Mouse (Mus musculus): ENCODE measurements around the gene Cyb5d2.
A peak's percentile ranks its signal among the peaks of the same experiment; 100 is the strongest.
"Not testable (repeated sequence)": the region's sequence is repeated elsewhere in the genome, so short reads cannot be mapped to it uniquely, and the experiment has no call there.

Cyb5d2 gene

DNA sequence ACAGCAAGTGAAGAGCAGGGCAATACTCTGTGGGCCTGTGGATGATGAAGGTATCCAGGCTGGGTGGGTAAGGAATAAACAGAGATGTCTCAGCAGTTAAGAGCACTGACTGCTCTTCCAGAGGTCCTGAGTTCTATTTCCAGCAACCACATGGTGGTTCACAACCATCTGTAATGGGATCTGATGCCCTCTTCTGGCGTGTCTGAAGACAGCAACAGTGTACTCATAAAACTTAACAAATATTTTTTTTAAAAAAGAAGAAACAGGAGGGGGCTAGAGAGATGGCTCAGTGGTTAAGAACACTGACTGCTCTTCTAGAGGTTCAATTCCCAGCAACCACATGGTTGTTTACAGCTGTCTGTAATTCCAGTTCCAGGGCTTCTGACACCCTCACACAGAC, 23.3 kb downstream of the Cyb5d2 start:
- DNase-seq (ENCODE audit: low spot score in 2 of 2) = not testable (repeated sequence)

- no peak for DNase-seq (ENCODE audit: low spot score in 2 of 2)
Observed at GRCm38 (mm10) chr11:72771461-72771860, 24.5 kb downstream of the Cyb5d2 start.

DNA sequence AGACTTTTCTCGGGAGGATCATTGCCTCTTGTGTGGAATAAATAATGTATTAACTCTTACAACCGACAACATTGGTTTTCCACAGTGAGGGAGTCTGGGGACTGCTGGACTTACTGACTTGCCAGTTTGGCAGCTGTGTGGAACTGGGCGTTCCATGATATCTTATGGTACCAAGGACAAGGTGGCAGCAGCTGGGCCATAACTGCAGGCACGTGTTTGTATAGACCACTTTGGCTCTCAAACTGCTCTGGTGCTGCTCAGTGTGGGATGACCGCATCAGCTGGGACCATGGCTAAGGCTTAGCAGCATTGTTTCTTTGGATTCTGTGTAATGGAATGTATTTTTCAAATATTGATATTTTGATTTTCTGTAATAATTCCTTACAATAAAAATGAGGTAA, 25.1 kb downstream of the Cyb5d2 start:
- DNase-seq (ENCODE audit: low spot score in 2 of 2) = no peak

DNA sequence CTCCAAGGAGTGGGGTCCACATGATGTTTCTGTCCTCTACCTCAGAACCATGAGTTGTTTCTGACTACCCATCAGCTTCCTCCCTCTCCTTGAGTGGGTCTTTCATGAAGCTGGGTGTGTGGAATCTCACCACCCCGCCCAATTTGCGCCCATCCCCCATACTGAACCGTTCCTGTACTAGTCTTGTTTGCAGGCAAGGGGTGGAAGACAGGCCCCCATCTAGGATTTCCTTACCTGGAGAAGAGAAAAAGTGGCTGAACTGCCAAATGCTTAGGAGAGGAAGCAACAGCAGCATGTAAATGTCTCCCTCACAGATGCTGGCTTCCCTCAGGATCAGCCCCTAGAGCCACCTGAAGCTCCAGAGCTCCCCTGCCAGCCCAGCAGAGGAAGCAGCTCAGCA, 25.6 kb downstream of the Cyb5d2 start:
- no peak for DNase-seq (ENCODE audit: low spot score in 2 of 2)

GRCm38 (mm10) chr11:72769061-72769460, 26.9 kb downstream of the Cyb5d2 start:
- no peak for DNase-seq (ENCODE audit: low spot score in 2 of 2)

GRCm38 (mm10) chr11:72767716-72768115, 28.2 kb downstream of the Cyb5d2 start:
- DNase-seq (ENCODE audit: low spot score in 2 of 2) = no peak

GRCm38 (mm10) chr11:72764270-72764669, 31.7 kb downstream of the Cyb5d2 start:
- DNase-seq (ENCODE audit: low spot score in 2 of 2) = no peak

GRCm38 (mm10) chr11:72760781-72761180, 35.2 kb downstream of the Cyb5d2 start:
- no peak for DNase-seq (ENCODE audit: low spot score in 2 of 2)

DNA sequence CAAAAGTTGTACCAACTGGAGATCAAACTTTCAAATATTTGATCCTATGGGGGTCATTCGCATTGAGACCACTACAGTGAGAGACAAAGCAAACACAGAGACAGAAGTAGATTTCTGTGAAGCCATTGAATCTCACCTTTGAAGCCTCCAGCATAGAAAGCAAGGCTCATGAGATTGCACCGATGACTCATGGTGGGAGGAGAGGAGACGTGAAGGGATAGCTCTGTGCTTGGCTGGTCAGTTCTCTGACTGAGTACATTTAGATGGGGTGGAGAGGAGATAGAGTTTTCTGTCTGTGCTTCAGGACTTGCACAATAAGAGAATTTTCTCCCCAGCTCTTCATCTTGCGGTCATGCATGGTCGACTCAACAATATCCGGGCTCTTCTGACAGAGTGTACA, 36.4 kb downstream of the Cyb5d2 start:
- DNase-seq (ENCODE audit: low spot score in 2 of 2) = no peak

DNA sequence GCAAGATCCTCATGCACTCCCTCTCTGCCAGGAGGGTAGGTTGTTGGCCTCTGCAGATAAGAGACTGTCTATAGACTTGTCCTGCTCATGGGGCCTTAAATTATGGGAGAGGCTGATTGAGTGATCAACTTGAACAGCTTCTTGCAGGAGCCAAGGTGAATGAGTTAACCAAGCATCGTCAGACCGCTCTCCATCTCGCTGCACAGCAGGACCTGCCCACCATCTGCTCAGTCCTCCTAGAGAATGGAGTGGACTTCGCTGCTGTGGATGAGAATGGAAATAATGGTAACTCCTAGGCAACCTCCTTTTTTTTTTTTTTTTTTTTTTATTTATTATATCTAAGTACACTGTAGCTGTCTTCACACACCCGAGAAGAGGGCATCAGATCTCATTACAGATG, 37.6 kb downstream of the Cyb5d2 start:
- no peak for DNase-seq (ENCODE audit: low spot score in 2 of 2)

DNA sequence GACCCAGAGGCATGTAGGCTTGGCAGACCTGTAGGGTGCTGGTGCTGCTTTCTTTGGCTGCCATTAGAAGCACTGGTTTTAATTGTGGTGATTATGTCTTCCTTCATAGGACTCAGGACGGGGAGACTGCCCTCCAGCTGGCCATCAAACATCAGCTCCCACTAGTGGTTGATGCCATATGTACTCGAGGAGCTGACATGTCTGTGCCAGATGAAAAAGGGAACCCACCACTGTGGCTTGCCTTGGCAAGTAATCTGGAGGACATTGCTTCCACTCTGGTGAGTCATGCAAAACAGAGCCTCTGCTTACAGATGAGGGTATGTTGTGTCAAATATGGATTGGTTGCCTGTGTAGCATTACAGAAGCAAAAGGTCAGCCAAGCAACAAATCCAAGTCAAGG, 44.0 kb downstream of the Cyb5d2 start:
- no peak for DNase-seq (ENCODE audit: low spot score in 2 of 2)

GRCm38 (mm10) chr11:72739048-72739447, 56.9 kb downstream of the Cyb5d2 start:
- DNase-seq (ENCODE audit: low spot score in 2 of 2) = no peak

DNA sequence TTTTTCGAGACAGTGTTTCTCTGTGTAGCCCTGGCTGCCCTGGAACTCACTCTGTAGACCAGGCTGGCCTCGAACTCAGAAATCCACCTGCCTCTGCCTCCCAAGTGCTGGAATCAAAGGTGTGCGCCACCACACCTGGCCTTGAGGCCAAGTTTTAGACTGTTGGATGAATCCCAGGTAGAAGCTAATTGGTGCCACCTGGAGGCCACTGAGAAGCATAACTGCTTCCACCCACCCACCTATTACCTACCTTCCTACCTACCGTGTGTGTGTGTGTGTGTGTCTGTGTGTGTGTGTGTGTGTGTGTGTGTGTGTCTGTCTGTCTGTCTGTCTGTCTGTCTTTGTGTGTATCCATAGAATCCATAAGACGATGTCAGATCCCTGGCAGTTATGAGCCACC, 58.4 kb downstream of the Cyb5d2 start:
- peak in 1 of 2 experiments; percentile 36 for DNase-seq (ENCODE audit: low spot score in 2 of 2)

- no peak for DNase-seq (ENCODE audit: low spot score in 2 of 2)
Observed at GRCm38 (mm10) chr11:72736320-72736719, 59.6 kb downstream of the Cyb5d2 start.

DNA sequence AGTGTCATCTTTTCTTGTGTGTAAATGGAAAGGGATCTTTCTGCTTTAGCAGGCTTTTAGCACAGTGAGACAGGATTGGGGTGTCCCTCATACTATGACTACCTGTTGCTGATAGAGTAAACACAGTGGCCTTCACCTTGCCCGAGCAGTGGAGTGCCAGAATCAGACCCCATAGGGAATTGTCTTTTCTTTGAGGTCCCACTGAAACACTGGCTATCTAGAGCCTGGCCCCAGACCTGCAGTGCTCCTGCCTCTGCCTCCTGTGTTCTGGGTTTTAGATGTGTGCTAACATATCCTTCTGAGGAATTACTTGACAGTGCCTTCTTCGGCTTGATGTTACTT, 60.5 kb downstream of the Cyb5d2 start:
- no peak for DNase-seq (ENCODE audit: low spot score in 2 of 2)

DNA sequence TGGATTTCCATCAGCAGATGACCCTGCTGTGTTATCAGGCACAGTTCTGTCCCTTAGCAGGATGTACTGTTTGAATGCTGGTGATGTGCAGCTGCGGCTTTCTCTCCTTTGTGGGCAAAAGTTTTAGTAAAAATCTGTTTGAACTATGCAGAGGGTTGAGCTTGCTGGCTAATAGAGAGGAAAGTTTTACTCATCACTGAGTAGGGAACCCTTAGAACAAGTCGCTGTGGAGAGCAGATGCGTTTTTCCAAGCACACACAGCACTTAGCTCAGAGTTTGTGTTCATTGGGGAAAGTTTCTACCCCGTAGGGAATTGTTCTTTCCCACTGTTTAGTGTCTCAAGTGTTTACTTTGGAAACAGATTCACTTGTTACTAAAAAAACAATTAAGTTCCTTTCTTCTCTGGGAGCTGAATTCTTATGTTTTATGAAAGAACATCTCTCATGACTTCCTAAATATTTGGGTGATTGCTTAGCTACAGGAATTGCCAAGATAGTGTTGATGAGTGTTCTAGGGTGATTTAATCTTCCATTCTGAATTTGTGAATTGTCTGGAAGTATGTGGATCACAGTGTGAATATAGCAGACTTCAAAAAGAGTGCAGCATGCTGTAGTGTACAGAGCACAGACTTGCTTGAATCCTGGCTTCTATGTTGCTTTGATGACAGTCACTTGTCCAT, 61.0 kb downstream of the Cyb5d2 start:
- DNase-seq (ENCODE audit: low spot score in 2 of 2) = no peak

GRCm38 (mm10) chr11:72733736-72734135, 62.2 kb downstream of the Cyb5d2 start:
- no peak for DNase-seq (ENCODE audit: low spot score in 2 of 2)
